21 mouse cellular contexts compared by ENCODE assay signal in the genomic region with DNA sequence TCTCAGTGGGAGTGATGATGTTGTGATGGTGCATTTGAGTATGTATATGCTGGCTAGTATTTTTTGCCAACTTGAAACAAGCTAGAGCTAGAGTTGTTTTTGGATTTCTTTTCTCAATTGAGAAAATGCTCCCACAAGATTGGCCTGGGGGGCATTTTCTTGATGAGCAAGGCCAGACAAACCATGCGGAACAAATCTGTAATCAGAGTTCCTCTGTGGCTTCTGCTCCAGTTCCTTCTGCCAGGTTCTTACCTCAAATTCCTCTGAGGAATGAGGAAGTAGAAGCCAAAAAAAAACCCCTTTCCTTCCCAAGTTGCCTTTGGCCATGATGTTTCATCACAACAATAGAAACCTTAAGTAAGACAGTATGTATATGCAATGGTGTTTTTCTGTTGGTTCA. TPM values are rescaled to one million over a fixed set of nuclear protein-coding genes. Genes with fewer than 3 reads are reported as not detected.
DNase-seq lines count a peak whose midpoint lies in the region; TF ChIP-seq lines count a peak whose summit lies in the region.
"Had no signal": no experiment of that assay in that cellular context is flagged by ENCODE, and none has a peak within 500 bp of the region (broad histone marks: within the 10 kb centered on the region; RNA-seq: fewer than 3 reads in every experiment).

No protein-coding gene starts in this region.

- no peak overlapping the region for H3K27ac ChIP-seq in left cerebral cortex, adult 2 months
- H3K27ac ChIP-seq: embryonic facial prominence, embryonic 15.5 days; forebrain, embryonic 13.5 days; hindbrain, embryonic 15.5 days; kidney, embryonic 15.5 days; lung, embryonic 15.5 days; midbrain, embryonic 10.5 days; neural tube, embryonic 15.5 days had no signal

- intact Hi-C loops in left cerebral cortex, adult 2 months (cut with DNase I): no loop called here

- no peak overlapping the region for H3K4me3 ChIP-seq in left cerebral cortex, adult 2 months
- H3K4me3 ChIP-seq: embryonic facial prominence, embryonic 15.5 days; forebrain, embryonic 13.5 days; hindbrain, embryonic 15.5 days; kidney, embryonic 15.5 days; lung, embryonic 15.5 days; midbrain, embryonic 10.5 days; neural tube, embryonic 15.5 days had no signal

- peak; percentile 20 for DNase-seq in kidney, adult 9 months
- DNase-seq in kidney, postnatal 10 days: no peak
- peak; percentile 12 for DNase-seq in 416B (ENCODE audit: low read depth)
- DNase-seq in ZHBTc4 (ENCODE audit: low read depth, low spot score): peak; percentile 7
- DNase-seq in gonadal fat pad, adult 2 months (ENCODE audit: low read depth): peak; percentile 84
- no peak for DNase-seq in neural tube, embryonic 10.5 days (ENCODE audit: extremely low spot score, low spot score)
- no peak for DNase-seq in left cerebral cortex, adult 2 months (ENCODE audit: extremely low spot score in 1 of 2, low spot score in 2 of 2)
- no peak for DNase-seq in heart, adult 9 months (ENCODE audit: low spot score in 2 of 2)
- DNase-seq: adrenal gland, adult 2 months; cerebellum, postnatal 25 days; heart, adult 11 months; thymus, postnatal 25 days had no signal

- no peak for TF ChIP-seq CTCF in left cerebral cortex, adult 2 months (IDR thresholded peaks at IDR 0.05)

RNA-seq across cellular contexts. Expression of a gene that starts 49.3 kb away (rescaled TPM):
- polyA plus RNA-seq in gonadal fat pad, adult 2 months (2012; rRNA removed): 6.0 and 7.8 TPM in 2 replicates
- under 1 TPM; 0.32 to 0.56 TPM for total RNA-seq in left cerebral cortex, adult 2 months (2021)
- total RNA-seq: CH12.LX; monocyte, adult 5-6 weeks had no signal

Comparison
In these comparisons a context has a peak if more than half of its experiments do, and no peak if none do; other contexts are left out.
1. DNase-seq: peak in kidney, adult 9 months (single experiment), 416B (single experiment), ZHBTc4 (single experiment) and gonadal fat pad, adult 2 months (single experiment); none in kidney, postnatal 10 days (single experiment), neural tube, embryonic 10.5 days (single experiment), left cerebral cortex, adult 2 months (0 of 2) and heart, adult 9 months (0 of 2).